Mouse (Mus musculus): Measurements from ENCODE around the gene Ift140.
A peak's percentile ranks its signal among the peaks of the same experiment; 100 is the strongest.

The Ift140 gene

DNA sequence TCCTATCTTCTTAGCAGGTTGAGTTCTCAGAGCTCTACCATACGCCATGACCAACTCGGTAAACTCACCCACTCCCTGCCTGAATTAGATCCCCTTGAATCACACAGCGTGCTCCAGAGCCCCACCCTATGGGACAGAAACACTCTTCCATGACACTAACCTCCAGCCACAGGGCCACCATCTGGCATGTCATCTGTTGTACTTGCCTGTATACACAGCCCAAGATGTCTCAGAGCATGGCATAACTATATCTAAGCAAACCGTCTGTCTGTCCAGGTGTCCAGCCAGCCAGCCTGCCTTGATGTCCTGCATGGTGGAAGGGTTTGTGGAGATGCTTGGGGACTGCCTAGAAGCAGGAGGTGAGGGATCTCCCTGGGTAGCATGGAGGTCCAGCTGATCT lies 61.0 kb downstream of the Ift140 start:
- DNase-seq (ENCODE audit: low spot score), result no peak

DNA sequence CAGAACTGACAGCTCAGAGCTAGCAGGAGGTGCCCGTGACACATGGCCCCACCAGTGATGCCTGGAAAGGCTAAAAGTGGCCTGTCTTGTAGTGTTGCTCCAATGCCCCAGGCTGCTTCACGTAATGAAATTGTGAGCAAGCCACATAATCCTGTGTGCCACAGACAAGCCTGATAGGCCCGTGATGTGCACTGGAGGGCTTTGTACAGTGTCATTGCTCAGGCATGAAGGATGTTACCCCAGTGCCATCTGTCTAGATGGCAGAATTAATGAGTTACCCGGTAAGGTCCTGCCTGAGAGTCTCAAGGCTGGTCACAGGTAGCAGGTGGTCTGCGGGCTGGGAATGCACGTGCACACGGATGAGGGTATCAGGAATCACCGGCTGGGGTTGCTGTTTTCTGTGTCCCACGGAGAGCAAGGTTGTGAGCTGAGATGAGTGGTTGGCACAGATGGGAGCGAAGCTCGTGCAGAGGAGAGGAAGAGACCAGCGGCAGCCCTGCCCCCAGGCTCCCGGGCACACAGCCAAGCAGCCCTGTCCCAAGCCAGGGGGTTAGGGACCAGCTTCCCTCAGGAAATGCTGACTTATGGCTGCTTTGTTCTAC lies 62.0 kb downstream of the Ift140 start:
- no peak for DNase-seq (ENCODE audit: low spot score)

DNA sequence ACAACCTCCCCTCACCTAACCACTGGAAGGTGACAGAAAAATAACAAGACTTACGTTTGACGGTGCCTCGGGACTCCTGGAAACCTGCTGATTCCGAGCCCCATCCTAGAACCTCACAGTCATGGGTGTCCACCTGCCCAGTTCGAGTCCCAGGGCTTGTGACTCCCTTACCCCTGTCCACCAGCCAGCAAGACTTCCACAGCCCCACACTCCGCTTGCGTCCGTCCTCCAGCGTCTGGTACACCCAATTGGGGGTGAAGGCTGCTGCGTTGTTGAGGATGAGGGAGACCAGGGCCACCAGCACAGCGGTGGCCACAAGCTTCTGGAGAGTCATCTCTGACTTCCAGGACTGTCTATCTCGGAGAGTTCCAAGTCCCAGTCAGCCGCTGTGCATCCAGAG lies 64.3 kb downstream of the Ift140 start:
- DNase-seq (ENCODE audit: low spot score), result no peak

DNA sequence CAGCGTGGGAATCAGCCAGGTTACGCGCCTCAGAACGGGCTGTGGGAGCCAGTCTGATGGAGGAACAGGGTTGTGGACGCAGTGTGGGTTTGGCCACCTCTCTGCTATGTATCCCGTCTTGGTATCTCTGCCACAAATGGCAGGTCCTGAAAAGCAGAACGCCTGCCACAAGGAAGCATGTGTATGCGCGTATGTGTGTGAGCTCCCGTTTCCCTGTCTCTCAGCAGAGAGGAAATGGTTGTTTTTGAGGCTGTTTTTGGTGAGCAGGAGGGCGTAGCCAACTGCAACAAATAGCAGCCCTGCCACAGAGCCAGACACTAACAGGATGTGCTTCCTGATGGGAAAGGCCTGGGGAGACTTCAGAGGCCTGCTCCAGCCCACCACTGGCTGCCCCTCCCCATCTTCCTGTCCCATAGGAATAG lies 65.1 kb downstream of the Ift140 start:
- DNase-seq (ENCODE audit: low spot score), result peak; percentile 22

DNA sequence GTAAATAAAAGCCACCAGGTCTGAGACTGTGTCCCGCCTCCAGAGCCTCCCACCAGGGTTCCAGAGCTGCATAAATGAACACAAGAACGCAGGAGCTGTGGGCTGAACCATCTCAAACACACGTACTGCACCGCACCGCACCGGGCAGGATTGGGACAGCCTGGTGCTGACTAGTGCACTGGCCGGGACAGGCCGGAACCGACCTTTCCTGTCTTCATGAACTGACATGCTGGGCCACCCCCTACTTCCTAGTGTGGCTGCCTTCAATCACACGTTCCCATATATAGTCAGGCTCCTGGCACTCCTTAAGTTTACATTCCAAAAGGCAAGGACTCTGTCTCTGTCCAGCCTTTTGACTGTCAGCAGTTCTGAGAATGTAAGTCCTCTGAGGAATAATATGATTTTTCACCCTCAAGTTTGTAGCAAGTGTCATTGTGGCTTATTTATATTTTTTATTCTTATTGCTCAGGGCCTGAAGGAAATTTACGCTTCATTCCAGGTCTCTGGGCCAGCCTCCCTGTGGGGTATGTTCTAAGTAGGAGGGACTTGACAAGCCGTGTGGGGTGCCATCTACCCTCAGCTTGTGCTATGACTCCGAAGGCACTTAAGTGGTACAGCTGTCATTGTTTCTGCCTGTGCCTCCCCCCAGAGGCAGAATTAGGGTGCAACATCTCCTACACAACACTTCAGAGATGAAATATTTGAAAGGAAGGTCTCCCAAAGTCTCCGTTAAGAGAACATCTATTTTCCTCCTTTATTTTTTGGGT lies 66.4 kb downstream of the Ift140 start:
- DNase-seq (ENCODE audit: low spot score), result peak; percentile 19

DNA sequence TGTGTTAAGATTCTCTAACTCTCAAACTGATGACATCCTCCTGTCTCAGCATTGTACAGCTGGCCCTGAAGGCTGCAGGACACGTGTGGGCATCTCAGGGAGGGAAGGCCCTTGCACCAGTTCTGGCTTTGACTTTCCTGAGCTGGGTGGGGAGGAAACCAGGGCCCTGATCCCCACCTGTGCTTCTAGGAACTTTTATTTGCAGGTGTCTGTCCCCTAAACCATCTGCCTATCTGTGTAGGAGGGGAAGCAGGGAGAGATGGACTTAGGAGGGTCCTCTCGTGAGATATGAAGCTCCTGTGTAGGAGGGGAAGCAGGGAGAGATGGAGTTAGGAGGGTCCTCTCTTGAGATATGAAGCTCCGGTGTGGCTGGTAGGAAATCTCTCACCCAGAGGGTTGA lies 67.0 kb downstream of the Ift140 start:
- no peak for DNase-seq (ENCODE audit: low spot score)

DNA sequence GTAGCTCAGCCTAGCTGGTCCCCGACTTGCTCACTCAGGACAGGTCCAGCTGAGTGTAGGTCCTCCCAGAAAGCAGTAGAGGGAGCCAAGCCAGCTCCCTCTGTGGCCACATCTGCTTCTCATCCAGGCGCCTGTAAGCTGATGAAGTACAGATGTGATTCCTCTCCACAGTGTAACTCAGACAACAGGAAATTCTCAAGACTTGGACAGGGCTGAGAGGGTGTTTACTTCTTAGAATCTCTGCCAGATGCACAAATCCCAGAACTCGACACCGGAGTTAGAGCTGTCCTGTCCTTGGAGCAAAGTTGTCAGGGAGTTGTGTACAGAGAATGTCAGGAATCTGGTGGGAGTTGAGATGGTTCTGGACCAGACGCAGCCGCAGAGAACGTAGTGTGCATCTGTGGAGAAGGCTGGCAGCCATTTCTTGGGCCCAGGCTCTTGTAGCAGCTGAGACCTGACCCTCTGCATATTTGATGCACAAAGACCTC lies 67.6 kb downstream of the Ift140 start, which contains the start of gene Tmem204:
Gene Tmem204 (minus strand): TSS at position 148 of the 488 bp plus-strand sequence.
- peak; percentile 90 for DNase-seq (ENCODE audit: low spot score)

DNA sequence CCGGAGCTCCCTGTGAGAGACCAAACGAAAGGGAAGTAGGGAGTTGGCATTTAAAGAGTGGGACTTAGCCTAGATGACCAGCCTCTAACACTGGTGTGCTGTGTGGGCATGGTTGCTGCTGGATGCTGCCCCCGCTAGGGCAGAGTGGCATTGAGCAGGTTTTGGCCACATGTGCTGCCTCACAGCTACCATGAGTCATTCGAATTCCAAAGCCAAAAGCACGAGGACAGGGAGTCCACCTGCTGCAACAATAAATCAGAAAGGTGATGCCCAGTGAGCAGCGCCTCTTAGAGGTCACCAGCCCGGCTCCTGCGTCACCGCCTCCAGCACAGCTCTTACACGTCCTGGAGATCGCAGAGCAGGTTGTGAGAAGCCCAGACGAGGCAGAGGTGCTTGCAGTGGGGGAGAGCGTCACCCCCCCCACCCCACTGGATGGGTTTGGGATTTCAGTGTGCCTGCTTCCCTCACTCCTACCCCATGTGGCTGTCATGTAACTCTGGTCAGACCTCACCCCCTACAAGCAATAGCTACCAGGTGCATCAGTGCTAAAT lies 69.0 kb downstream of the Ift140 start:
- DNase-seq (ENCODE audit: low spot score), result no peak

DNA sequence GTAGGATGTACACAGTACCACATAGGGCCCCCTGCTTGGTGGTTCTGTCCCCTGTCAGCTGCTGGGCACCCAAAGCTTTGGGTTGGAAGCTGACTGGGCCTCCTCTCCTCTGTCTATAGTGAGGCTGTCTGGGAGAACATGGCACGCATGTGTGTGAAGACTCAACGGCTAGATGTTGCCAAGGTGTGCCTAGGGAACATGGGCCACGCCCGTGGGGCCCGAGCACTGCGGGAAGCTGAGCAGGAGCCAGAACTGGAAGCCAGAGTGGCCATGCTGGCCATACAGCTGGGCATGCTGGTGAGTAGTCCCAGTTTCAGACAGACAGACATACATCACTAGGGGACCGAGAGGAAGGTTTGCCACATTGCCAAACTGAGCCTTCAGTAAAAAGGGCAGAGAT lies 70.8 kb downstream of the Ift140 start:
- DNase-seq (ENCODE audit: low spot score), result no peak

DNA sequence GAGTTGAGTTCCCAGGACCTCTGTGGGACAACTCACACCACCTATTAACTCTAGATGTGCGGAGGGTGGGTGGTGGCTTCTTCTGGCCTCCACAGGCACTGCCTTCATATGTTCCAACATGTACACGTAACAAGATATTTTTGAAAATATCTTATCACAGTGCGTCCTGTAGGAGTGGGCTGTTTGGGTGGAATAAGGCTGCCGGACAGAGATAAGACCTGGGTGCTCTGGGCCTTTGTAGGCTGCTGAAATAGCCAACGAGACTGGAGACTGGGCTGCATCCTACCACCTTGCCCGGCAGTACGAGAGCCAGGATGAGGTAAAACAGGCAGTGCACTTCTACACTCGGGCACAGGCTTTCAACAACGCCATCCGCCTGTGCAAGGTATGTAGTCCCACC lies 73.3 kb downstream of the Ift140 start:
- DNase-seq (ENCODE audit: low spot score), result no peak

DNA sequence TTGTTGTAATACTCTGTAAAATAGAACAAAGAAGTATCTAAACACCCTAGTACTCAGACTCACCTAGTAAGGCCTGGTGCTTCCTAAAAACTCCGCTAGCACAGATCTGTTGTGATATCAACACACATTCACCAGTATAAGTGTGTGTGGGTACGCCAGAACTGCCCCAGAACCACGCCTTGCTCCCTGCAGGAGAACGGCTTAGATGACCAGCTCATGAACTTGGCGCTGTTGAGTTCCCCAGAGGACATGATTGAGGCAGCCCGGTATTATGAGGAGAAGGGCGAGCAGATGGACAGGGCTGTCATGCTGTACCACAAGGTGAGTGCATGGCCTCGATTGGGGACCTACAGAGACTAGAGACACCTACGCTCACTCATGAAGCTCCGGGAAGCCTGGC lies 74.6 kb downstream of the Ift140 start:
- DNase-seq (ENCODE audit: low spot score), result no peak

DNA sequence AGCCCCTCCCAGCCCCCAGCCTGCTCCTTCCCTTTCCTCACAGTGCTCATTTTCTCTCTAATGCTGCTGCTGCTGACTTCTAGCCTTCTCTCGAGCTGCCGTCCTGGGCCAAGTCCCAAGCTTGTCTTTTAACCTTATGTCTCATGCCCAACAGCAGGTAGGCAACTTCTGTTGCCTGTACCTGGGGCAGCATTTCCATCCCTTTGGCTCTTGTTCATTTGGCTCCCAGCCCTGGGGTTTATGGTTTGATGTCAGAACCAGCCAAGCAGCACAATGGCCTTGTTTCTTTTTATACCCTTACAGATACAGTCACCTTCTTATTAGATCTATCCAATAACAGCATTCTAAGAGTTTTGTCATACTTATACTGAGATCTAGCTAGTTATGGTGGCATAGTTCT lies 80.3 kb downstream of the Ift140 start:
- no peak for DNase-seq (ENCODE audit: low spot score)

DNA sequence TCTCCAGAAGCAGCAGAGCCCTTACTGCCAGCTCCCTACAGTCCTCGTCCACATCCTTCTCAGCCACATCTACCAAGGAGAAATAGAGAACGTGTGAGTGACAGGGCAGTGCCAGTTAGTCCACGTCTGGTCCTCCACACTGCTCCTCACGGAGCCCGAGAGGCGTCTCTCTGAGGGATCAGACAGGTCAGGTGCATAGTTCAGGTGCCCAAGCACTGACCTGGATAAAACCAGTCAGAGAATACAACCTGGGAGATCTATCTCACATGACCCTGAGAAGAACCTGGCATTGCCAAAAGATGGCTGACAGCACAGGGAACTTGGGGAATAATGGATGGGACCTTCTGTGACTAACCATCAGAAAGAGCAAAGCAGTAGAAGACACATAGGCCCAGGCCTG lies 84.2 kb downstream of the Ift140 start:
- no peak for DNase-seq (ENCODE audit: low spot score)

DNA sequence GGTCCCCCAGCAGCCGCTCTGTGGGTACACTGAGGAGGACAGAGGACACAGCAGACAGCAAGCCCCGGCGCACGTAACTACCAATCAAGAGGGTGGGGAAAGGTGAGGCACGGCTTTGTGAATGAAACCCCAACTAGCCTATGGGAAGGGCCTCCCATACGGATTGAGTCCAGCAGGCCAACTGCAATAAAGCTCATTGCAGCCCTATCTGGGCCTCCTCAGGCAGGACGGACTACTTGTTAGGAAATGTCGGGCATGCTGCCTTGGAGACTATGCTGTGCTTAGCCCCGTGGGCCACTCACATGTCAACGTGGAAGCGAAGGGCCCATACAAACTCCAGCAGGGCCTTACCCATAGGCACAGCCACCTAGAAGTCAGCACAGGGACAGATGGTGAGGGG lies 85.5 kb downstream of the Ift140 start:
- no peak for DNase-seq (ENCODE audit: low spot score)

DNA sequence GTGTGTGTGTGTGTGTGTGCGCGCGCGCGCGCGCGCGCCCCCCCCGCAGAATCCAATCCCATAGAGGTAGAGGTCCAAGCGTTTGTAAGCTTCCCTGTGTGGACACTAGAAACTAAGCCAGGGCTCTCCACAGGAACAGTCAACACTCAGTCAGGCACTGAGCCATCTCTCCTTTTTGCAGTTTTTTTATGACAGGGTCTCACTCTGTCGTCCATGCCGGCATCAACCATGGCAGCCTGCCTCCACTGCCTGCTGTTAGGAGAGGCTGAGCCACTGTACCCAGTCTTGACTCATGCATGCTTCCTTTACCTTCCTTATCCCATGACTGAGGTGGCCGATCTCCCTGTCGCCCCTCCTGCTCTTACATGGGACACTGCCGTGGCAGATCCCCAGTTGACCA lies 91.9 kb downstream of the Ift140 start:
- DNase-seq (ENCODE audit: low spot score), result no peak

DNA sequence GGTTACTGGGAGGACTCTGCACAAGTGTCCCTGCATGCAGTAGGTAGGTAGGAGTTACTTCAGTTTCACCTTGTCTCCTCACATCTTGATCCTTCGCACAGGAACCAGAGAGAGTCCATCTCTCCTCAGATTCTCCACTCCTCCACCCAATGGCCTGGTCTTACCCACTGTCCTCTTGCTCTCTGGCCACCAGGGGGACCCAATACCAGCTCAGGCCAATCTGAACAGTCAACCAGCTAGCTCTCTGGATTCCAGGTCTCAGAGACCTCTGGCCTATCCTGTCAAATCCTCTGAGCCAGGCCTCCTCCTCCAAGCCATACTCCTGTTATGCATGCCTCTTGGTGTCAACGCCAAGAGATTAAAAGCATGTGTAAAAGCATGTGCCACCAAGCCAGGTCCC lies 93.7 kb downstream of the Ift140 start:
- peak; percentile 60 for DNase-seq (ENCODE audit: low spot score)

DNA sequence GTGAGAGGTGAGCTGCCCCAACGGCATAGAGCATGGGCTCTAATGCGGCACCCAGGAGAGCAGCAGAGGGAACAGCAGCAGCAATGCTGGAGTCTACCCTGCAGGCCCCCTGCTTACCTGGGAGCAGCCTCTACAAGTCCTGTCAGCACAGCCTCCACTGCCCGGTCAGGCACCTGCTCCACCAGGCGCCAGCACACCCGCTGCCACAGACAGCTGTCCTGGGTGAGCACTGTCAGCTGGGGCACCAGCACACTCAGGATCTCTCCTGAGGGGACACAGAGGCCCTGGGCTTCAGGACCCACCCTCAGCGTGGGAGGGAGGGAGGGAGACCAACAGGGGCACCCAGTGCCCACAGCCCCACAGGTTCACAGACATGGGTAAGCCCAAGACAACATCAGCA lies 94.7 kb downstream of the Ift140 start:
- DNase-seq (ENCODE audit: low spot score), result no peak

DNA sequence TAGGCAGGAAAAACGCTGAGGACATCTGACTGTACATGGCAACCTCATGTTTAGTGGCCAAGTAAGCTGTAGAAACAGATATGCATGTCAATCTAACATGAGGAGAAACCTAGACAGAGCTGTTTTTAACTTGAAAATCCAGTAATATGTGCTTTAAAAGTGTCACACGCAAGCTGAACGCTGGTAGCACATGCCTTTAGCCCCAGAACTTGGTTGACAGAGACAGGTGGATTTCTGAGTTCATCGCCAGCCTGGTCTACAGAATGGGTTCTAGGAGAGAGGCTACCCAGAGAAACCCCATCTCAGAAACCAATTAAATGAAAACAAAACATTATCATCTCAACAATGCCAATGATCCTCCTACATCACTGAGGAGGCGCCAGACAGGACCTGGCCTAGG lies 95.3 kb downstream of the Ift140 start:
- DNase-seq (ENCODE audit: low spot score), result no peak

DNA sequence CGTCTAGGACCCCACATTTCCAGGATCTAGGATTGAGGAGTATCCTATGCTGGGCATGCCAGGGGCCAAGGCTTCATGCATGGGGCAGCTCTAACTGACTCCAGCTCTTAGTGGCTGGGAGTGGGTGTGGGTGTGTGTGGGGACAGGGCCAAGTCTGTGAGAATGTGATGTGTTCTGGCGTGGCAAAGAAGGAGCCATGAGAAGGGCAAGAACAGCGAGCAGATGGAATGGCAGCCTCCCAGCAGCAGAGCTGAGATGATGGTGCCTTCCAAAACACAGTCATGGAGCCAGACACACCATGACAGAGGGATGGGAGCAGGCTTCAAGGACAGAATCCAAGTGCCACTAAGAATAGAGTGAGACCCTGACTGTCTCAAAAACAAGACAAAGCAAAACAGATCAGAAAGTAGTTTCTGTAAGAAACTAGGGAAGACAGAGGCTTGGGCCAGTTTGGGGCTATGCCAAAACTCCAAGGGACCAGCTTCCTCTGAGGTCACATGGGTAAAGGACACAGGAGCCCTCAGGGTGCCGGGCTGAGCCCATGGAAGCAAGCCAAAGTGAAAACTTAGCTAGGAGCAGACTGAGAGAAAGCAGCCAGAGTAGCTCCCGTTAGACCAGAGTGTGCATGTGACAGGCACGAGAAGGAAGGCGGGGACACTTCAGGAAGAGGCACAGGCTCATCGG lies 96.0 kb downstream of the Ift140 start:
- no peak for DNase-seq (ENCODE audit: low spot score)

DNA sequence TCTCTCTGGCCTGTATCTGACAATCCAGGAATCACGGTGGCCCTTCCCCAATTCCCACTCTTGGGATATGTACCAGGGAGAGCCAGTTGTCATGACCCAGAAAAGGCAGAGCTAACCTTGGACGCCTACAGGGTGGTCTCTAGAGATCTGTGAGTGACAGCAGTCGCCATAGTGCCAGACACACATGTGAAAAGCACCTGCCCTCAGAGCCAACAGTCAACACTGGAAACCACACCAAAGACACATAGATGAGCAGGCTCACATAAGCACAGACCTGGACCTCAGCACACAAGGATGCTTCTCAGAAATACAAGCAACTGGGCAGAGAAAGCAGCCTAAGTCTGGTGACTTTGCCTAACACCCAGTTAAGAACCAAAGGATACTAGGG lies 96.5 kb downstream of the Ift140 start:
- DNase-seq (ENCODE audit: low spot score), result no peak

DNA sequence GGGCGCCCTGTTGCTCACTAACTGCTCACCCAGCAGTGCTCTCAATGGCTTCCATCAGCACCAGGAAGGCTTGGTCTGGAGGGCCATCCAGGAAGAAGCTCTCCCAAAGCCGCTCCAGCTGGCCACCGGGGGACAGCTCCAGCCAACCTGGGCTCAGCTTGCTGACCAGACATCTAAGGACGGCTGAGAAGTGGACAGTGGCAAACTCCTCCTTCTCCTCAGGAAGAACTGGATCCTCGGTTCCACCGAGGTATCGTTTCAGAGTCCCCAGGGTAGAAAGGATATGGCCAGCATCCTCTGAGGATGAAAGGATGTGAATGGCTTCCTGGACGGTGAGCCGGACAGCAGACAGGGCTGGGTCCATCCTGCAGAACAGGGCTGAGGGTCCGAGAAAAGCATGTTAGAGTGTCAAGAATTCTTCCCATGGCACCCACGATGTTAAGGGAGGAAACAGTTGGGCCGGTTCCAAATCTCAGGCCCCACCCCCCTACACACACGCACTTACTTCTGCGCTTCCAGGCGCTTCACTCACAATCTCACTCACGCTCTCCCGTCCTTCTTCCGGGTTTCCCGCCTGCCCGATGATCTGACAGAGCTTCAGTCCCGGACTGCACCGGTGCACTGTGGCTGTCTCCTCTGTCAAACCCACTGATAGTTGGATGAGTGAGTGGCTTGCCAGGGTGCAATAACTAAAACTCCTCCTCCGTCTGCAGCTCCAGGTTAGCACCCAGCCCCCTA lies 99.2 kb downstream of the Ift140 start:
- no peak for DNase-seq (ENCODE audit: low spot score)
